Mouse (Mus musculus) liver, adult (tissue): ENCODE results near the gene Foxo3.

Experiments
- GATA4 ChIP-seq: IDR thresholded peaks from 2 replicates; pipeline ENCODE4 v1.6.1; 2014; ENCODE audit warnings: mild to moderate bottlenecking, low read length; ENCODE audit not compliant: insufficient replicate concordance

Foxo3 gene

DNA sequence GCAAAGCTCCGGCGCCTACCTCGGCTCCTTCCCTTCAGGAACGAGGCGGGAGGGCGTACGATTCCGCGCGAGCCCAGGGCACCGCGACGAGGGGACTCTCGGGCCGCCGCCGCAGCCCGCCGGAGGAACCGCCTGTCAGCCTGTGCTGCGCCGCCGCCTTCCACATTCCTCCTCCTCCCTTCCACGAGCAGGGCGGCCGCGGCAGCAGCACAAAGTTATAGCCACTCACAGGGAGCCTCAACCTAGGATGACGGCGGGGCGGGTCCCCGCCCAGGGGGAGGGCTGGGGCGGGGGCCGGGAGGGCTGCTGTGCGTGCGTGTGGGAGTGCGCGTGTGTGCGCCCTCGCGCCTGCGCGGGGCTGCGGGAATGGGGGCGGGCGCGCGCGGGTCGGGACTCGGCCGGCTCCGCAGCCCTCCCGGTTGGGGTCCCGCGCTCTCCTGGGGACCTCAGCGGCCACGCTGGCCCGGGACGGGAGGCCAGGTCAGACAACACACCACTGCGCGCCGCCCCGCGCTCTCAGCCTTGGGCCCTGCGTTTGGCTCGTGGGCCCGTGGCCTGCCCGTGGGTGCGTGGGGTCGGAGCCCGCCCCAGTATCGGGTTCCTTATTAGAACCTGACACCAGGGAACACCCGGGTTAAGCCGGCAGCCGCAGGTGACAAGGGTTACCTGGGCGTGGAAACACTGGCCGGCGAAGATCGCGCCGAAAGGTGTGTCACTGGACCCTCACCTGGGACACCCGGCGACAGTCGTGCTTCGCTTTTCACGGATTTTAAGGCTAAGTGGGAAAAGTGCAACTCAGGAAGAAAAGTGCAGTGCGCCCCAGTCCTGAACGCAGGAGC is at the start of gene Foxo3:
Gene Foxo3, minus strand, starts transcription at position 249 of the 839 bp plus-strand sequence.
- TF ChIP-seq GATA4 = no peak

DNA sequence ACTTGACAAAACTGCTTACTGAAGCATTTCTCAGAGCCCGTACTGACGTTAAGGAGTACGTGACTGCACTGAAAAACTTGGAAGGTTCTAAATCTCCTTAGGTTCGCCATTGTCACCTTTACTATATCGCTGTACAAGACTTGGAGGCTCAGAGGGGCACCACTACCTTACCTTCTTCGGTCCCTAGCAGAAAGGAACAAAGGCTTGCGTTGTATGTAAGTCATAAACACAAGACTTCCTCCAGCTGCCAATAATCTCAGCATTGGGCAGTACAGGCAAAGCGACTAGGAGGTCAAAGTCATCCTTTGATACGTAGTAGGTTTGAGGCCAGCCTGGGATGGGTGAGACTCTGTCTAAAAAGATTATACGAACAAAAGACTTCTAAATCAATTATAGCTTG is 48.8 kb upstream of the Foxo3 start:
- TF ChIP-seq GATA4 = no peak

DNA sequence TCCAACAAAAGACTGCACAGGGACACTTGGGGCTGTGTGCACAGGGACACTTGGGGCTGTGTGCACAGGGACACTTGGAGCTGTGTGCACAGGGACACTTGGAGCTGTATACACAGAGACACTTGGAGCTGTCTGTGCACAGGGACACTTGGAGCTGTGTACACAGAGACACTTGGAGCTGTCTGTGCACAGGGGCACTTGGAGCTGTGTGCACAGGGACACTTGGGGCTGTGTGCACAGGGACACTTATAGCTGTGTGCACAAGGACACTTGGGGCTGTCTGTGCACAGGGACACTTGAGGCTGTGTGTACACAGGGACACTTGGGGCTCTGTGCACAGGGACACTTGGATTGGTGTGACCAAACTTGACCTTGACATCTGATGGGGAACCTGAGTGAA is 47.4 kb upstream of the Foxo3 start:
- TF ChIP-seq GATA4 = no peak

DNA sequence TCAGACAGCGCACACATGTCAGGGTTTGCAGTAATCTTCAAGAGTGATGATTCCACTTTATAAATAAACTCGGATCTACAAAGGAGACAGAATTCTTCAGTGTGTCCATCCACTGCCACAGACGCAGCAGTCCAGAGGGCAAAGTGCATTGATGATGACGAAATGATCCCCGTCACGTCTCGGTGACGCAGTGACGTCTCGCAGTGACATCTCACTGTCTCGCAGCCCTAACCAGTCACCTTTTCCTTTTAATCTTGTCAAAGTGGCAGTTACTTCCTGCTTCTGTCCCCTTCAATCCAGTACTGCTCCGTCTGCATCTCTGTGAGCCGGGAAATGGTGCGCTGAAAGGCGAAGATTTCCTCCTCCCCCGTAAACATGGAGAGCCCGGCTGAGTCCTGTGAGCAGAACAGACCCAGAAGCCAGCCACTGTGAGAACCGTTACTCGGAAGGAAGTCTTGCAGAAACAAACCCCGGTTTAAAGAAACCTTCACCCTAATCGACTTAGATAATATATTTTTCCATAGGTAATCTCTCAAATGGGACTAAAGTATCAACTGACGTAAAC is 36.7 kb upstream of the Foxo3 start:
- no peak for TF ChIP-seq GATA4

DNA sequence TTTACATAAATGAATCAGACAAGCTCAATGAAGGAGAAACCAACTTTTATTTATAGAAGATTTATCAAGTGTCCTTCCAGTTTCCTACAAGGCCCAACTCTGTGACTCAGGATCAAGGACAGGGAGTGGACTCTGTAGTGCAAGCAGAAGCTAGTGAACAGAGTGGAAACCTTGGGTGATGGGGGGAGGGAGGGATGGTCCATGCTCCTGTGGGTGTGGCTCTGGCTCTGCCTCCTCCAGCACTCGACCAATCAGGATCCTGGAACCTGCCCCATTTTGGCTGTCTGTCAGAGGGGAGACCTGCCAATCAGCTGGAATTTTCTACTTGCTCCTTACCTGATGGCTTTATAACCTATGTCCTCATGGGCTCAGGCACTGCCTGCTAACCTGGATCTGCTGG is 36.0 kb upstream of the Foxo3 start:
- no peak for TF ChIP-seq GATA4

DNA sequence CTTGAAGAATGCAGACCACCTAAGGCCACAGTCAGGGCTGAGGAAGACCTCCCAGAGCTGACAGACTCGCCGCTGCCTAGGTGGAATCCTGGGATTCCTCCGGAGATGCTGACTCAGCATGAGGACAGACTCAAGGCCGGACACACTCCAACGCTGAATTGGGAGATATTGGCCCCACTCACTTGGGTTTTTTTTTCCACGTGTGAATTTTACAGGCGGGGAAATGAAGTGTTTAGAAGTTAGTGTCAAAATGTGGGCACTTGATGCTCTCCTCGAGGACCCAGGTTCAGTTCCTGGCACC is 32.1 kb upstream of the Foxo3 start:
- no peak for TF ChIP-seq GATA4

DNA sequence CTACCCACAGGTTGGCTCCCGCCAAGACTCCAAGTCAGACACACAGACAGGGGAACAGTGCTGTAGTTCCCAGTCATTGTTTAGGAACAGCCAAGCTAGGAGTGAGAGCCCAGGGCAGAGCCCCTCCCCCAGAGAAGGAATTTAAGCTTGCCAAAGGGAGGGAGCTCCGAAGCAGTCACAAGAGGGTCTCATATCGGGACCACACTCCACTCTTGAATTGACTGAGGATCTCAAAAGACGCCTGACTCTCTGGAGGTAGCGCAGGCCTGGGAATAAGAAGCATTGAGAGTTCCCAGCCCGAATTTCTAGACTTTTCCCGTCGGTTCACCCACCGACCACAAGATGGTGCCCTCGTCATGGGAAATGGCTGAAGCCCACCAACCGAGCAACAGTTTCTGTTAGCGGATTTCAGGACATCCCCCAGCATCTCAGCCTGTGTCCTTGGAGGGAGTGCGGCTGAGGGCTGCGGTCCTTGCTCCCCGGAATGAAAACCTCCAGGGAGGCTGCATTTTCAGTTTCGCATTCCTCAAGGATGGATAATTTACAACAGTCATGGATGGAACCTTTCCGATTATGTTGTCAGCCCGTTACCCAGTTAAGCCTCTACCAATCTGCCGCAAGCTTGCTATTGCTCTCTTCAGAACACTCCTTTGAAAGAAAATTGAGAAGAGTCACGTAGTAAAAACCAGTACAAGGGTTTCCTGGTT is 31.6 kb upstream of the Foxo3 start:
- no peak for TF ChIP-seq GATA4

DNA sequence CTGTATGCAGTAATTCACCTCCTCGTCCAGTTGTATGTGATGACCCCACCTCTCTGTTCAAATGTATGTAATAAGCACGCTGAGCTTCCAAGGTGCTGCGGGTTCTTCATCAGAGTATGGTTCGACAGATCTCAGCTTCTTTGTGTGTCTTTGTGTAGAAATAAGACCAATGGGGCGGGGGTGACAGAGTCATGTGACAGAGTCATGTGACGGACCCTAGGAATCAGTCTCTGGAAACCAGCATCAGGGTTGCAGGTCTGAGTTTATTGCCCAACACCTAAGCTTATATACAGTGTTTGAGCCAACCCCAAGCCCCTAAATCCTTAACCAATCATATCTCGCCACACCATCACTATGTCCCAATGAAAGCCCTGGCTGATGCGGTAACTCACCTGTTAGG is 29.9 kb upstream of the Foxo3 start:
- no peak for TF ChIP-seq GATA4

DNA sequence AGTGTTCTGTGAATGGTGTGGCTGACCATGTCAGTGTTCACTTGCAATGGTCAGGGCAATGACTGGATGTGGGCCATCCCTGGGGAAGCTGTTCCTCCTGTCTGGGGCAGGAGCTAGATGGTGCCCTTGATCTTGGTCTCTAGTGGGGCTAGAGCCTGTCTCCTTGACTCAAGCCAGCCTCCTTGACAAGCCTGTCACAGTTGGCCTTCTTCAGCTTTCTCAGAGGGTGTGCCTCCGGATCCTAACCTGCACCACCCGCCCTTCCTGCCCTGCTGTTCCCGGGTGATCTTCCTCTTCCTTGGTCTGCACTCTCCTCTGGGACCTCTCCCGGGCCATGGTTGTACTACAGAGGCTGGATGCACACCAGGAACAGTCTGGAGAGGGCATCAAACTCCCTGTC is 24.2 kb upstream of the Foxo3 start:
- no peak for TF ChIP-seq GATA4

DNA sequence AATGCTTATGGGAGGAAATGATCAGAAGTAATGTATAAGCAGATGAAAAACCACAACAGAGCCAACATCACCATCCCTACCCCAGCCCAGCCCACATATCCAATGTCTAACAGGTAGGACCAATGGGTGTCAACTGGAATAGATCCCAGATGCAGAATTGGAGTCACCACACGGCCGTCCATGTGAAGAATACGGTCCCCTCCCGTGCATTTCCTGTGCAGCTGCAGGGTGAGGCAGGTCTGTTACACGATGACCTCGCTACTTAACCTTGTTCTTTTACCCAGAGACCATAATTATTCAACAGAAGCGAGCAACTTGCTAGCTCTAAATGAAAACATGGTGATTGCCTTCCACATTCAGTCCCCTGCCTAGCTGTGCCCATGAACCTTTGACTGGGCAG is 23.4 kb upstream of the Foxo3 start:
- TF ChIP-seq GATA4 = no peak

DNA sequence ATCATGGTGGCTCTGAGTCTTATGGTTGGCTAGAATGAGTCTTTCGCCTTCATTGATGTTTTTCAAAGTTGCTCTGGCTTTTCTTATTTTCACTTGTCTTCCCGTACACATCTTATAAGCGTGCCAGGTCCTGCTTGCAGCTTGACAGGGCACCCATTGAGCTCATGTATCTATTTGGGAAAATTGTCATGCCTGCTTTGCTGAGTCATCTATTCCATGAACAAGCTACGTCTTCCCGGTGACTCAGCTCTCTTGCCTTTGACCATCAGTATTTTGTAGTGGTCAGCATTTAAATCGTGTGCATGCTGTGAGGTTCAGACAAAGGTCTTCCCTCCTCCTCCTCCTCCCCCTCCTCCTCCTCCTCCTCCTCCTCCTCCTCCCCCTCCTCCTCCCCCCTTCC is 22.9 kb upstream of the Foxo3 start:
- TF ChIP-seq GATA4 = no peak

DNA sequence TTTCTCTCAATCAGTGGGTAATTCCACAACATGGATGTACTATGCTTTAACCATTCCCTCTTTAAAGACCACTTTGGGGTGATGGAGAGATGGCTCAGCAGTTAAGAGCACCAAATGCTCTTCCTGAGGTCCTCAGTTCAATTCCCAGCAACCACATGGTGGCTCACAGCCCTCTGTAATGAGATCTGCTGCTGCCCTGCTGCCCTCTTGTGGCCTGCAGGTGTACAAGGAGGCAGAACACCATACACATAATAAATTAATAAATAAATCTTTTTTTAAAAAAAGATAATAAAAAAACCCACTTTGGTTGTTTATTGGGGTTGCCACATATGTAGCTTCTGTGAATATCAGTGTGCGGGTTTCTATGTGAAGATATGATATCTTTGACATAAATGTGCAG is 21.4 kb upstream of the Foxo3 start:
- TF ChIP-seq GATA4 = no peak

DNA sequence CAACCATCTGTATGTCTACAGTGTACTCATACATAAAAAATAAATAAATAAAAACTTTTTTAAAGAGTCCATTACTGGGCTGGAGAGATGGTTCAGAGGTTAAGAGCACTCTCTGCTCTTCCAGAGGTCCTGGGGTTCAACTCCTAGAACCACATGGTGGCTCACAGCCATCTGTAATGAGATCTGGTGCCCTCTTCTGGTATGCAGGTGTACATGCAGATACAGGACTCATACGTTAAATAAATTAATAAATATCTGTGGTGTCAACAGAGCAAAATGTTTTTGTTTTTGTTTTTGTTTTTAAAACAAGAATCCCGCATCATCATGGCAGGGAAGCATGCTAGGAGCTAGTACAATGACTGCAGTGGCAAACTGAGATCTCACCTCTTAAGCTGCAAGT is 20.6 kb upstream of the Foxo3 start:
- TF ChIP-seq GATA4 = no peak

DNA sequence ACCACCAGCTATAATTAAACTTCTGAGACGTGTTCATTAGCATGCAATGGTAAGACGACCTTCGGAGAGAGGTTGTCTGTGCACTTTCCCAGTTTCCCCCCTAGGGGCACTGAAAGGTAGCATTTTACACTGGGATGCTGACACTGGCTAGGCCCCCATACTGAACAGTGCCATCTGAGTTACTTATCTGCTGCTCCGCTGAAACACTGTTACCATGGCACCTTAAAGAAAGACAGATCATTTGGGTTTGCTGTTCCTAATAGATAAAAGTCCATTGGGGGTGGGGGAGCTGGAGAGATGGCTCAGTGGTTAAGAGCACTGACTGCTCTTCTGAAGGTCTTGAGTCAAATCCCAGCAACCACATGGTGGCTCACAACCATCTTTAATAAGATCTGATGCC is 20.0 kb upstream of the Foxo3 start:
- no peak for TF ChIP-seq GATA4

DNA sequence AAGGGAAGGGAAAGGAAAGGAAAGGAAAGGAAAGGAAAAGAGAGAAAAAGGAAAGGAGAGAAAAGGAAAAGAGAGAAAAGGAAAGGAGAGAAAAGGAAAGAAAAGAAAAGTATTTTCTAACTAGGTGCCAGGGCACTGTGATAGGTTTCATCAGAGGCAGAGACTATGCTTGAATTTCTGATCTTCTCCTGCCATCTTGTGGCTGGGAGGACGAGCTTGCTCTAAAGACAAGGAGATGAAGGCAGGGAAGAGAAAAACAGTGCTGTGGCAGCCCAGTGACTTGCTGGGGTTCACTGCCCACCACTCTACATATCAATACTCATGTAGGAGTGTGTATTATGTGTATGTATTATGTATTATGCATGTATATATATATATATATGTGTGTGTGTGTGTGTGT is 18.5 kb upstream of the Foxo3 start:
- TF ChIP-seq GATA4 = no peak

DNA sequence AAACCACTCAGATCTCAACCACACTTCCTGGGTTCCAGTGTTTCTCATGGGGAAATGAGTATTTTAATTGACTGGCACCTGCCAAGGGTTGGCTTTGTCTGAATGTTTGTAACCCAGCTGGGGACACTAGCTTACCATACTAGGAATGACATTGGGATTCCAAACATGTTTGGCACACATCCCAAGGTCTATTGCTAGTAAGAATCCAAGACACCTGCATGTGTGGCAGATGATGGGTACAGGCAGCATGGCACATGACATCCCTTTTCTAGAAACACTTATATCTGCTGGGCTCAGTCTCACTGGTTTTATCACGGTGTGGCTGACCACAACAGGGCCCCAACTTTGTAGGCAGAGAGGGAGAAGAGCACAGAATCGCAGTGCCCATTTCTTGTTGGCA is 17.8 kb upstream of the Foxo3 start:
- TF ChIP-seq GATA4 = no peak
